Mouse (Mus musculus): ENCODE results near the gene Tmem14c. TPM values are rescaled to one million over a fixed set of nuclear protein-coding genes. Genes with fewer than 3 reads are reported as not detected.
A peak's percentile ranks its signal among the peaks of the same experiment; 100 is the strongest.

The Tmem14c gene
- polyA plus RNA-seq, 1 experiment: 304 TPM

- Histone ChIP-seq H3K27ac (ENCODE audit: control insufficient read depth, insufficient read depth, low read depth, low read length, poor library complexity) (peak overlapping the region; percentile 99), H3K4me1 (ENCODE audit: control insufficient read depth, insufficient read depth, low read length) (peaks cover 2% of the 10 kb centered on the region), H3K4me3 (replicated peaks; ENCODE audit: control insufficient read depth, low read depth, low read length) (peak overlapping the region; percentile 98)
- TF ChIP-seq POLR2A (IDR thresholded peaks at IDR 0.05; ENCODE audit: borderline replicate concordance, control insufficient read depth, low read depth, low read length) (no peak), CTCF (IDR thresholded peaks at IDR 0.05; ENCODE audit: control insufficient read depth, insufficient read depth, low read length) (no peak)
- under 1% methylated on average over 25 of the region's 25 CpGs for WGBS
These were observed 15.8 kb upstream of the Tmem14c start for GRCm38 (mm10) chr13:41000140-41000925.

DNA sequence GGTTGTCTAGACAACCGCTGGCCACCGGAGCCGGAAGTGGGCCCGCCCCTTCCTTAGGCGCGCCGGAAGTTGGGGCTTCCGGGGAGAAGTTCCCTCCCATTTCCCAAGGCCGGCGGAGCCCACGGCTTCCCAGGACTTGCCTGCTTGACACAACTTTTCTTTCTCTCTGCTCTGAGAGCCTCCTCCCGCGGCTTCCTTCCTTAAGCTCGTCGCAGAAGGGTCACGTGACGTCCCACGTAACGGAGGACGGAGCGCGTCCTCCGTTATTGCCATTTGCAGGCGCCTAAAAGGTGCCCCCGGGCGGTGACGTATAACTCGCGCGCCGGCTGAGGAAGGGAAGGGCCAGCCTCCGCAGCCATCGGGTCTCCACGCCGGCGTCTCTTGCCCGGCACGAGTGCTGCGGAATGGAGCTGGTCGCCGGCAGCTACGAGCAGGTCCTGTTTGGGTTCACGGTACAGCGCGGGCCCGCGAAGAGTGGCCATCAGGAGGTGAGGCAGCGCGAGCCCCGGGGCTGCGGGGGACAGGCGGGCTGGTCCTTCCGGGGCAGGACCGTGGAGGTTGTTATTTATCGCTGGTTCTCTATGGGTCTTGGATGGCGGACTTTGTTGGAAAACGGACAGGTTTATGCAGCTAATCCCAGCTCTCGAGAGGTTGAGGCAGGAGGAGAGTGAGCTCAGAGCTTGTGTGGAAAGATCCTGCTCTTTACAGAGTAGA is 15.0 kb upstream of the Tmem14c start, which contains the start of gene Pak1ip1:
Pak1ip1 (plus strand) TSS at position 98 of the 714 bp plus-strand sequence.
- peak; percentile 61; the same call in 1 of the 2 replicates for TF ChIP-seq POLR2A (IDR thresholded peaks at IDR 0.05; ENCODE audit: borderline replicate concordance, control insufficient read depth, low read depth, low read length)
- no peak for TF ChIP-seq CTCF (IDR thresholded peaks at IDR 0.05; ENCODE audit: control insufficient read depth, insufficient read depth, low read length)
- Histone ChIP-seq H3K4me1 (ENCODE audit: control insufficient read depth, insufficient read depth, low read length) (peaks cover 2% of the 10 kb centered on the region), H3K4me3 (replicated peaks; ENCODE audit: control insufficient read depth, low read depth, low read length) (peak within 1 kb of the TSS; percentile 98), H3K27ac (ENCODE audit: control insufficient read depth, insufficient read depth, low read depth, low read length, poor library complexity) (peak within 1 kb of the TSS; percentile 99)
- WGBS: under 1% methylated on average over 58 of the region's 58 CpGs

- no peak overlapping the region for H3K27ac ChIP-seq (ENCODE audit: control insufficient read depth, insufficient read depth, low read depth, low read length, poor library complexity)
- peaks cover 2% of the 10 kb centered on the region for H3K4me1 ChIP-seq (ENCODE audit: control insufficient read depth, insufficient read depth, low read length)
- H3K4me3 ChIP-seq (replicated peaks; ENCODE audit: control insufficient read depth, low read depth, low read length): peak overlapping the region; percentile 98
- TF ChIP-seq CTCF (IDR thresholded peaks at IDR 0.05; ENCODE audit: control insufficient read depth, insufficient read depth, low read length) (no peak), POLR2A (IDR thresholded peaks at IDR 0.05; ENCODE audit: borderline replicate concordance, control insufficient read depth, low read depth, low read length) (no peak)
- WGBS: 71% methylated on average over 5 of the region's 5 CpGs
These were observed 14.1 kb upstream of the Tmem14c start for GRCm38 (mm10) chr13:41002001-41002400.

- Histone ChIP-seq H3K4me1 (ENCODE audit: control insufficient read depth, insufficient read depth, low read length) (peaks cover 2% of the 10 kb centered on the region), H3K27ac (ENCODE audit: control insufficient read depth, insufficient read depth, low read depth, low read length, poor library complexity) (no peak overlapping the region), H3K4me3 (replicated peaks; ENCODE audit: control insufficient read depth, low read depth, low read length) (no peak overlapping the region)
- TF ChIP-seq POLR2A (IDR thresholded peaks at IDR 0.05; ENCODE audit: borderline replicate concordance, control insufficient read depth, low read depth, low read length): no peak
- no peak for TF ChIP-seq CTCF (IDR thresholded peaks at IDR 0.05; ENCODE audit: control insufficient read depth, insufficient read depth, low read length)
- WGBS: 81% methylated on average over 4 of the region's 4 CpGs
These were observed 9.8 kb upstream of the Tmem14c start for GRCm38 (mm10) chr13:41006244-41006643.

- no peaks in the 10 kb centered on the region for H3K4me1 ChIP-seq (ENCODE audit: control insufficient read depth, insufficient read depth, low read length)
- H3K4me3 ChIP-seq (replicated peaks; ENCODE audit: control insufficient read depth, low read depth, low read length): no peak overlapping the region
- H3K27ac ChIP-seq (ENCODE audit: control insufficient read depth, insufficient read depth, low read depth, low read length, poor library complexity): no peak overlapping the region
- TF ChIP-seq POLR2A (IDR thresholded peaks at IDR 0.05; ENCODE audit: borderline replicate concordance, control insufficient read depth, low read depth, low read length): no peak
- TF ChIP-seq CTCF (IDR thresholded peaks at IDR 0.05; ENCODE audit: control insufficient read depth, insufficient read depth, low read length): no peak
- WGBS: 82% methylated on average over 10 of the region's 10 CpGs
These were observed 7.8 kb upstream of the Tmem14c start for GRCm38 (mm10) chr13:41008271-41008670.

- WGBS: 87% methylated on average over 8 of the region's 8 CpGs
- TF ChIP-seq CTCF (IDR thresholded peaks at IDR 0.05; ENCODE audit: control insufficient read depth, insufficient read depth, low read length): no peak
- no peak for TF ChIP-seq POLR2A (IDR thresholded peaks at IDR 0.05; ENCODE audit: borderline replicate concordance, control insufficient read depth, low read depth, low read length)
These were observed 7.1 kb upstream of the Tmem14c start for GRCm38 (mm10) chr13:41008946-41009345.

GRCm38 (mm10) chr13:41016797-41017405 is 809 bp downstream of the Tmem14c start:
- H3K4me1 ChIP-seq (ENCODE audit: control insufficient read depth, insufficient read depth, low read length): peaks cover 3% of the 10 kb centered on the region; the same call in 1 of the 2 replicates
- 30% methylated on average over 12 of the region's 12 CpGs for WGBS
- H3K4me3 ChIP-seq (replicated peaks; ENCODE audit: control insufficient read depth, low read depth, low read length): peak overlapping the region; percentile 94
- H3K27ac ChIP-seq (ENCODE audit: control insufficient read depth, insufficient read depth, low read depth, low read length, poor library complexity): peak overlapping the region; percentile 89
- TF ChIP-seq CTCF (IDR thresholded peaks at IDR 0.05; ENCODE audit: control insufficient read depth, insufficient read depth, low read length) (no peak), POLR2A (IDR thresholded peaks at IDR 0.05; ENCODE audit: borderline replicate concordance, control insufficient read depth, low read depth, low read length) (0 out of 2 replicates have a peak, but pooled peaks have one; percentile 9)

More at GRCm38 (mm10) chr13:41008946-41009345, 7.1 kb upstream of the Tmem14c start:
- H3K27ac ChIP-seq (ENCODE audit: control insufficient read depth, insufficient read depth, low read depth, low read length, poor library complexity): no peak overlapping the region
- H3K4me1 ChIP-seq (ENCODE audit: control insufficient read depth, insufficient read depth, low read length): no peaks in the 10 kb centered on the region
- H3K4me3 ChIP-seq (replicated peaks; ENCODE audit: control insufficient read depth, low read depth, low read length): no peak overlapping the region

- Histone ChIP-seq H3K4me1 (ENCODE audit: control insufficient read depth, insufficient read depth, low read length) (peaks cover 3% of the 10 kb centered on the region; the same call in 1 of the 2 replicates), H3K4me3 (replicated peaks; ENCODE audit: control insufficient read depth, low read depth, low read length) (peak overlapping the region; percentile 94), H3K27ac (ENCODE audit: control insufficient read depth, insufficient read depth, low read depth, low read length, poor library complexity) (peak overlapping the region; percentile 89; the same call in 1 of the 2 replicates)
- TF ChIP-seq CTCF (IDR thresholded peaks at IDR 0.05; ENCODE audit: control insufficient read depth, insufficient read depth, low read length) (no peak), POLR2A (IDR thresholded peaks at IDR 0.05; ENCODE audit: borderline replicate concordance, control insufficient read depth, low read depth, low read length) (no peak)
- 67% methylated on average over 4 of the region's 4 CpGs for WGBS
These were observed 1.7 kb downstream of the Tmem14c start for GRCm38 (mm10) chr13:41017832-41018231.

All from bone marrow, adult 2 months (tissue).